Mouse (Mus musculus): ENCODE measurements at regions not wholly inside any gene's neighbourhood (a gene's known extent, or its start where the extent isn't known, plus 50 kb on each side); places are given as distances from the start of the nearest gene placed in this dataset.
A peak's percentile ranks its signal among the peaks of the same experiment; 100 is the strongest.

- DNase-seq (ENCODE audit: inconsistent ontology term) = peak; percentile 25
Measured at GRCm38 (mm10) chr19:37836900-37837299, 139.3 kb downstream of the Cyp26a1 start.

Data from Muller cell, postnatal 12 days (primary cell).